Mouse (Mus musculus) liver, embryonic 16.5 days (tissue): ENCODE measurements around the gene Haus7. TPM values are rescaled to one million over a fixed set of nuclear protein-coding genes. Genes with fewer than 3 reads are reported as not detected.

ENCODE experiments used
- ATAC-seq: fragments of 200-750 bp; cut with Nextera tagmentation; 2 replicates; pipeline ENCODE4 v1.8.0; 2017; ENCODE audit warnings: low read depth, mild to moderate bottlenecking, moderate number of reproducible peaks, moderate library complexity
- H3K27ac ChIP-seq: fragments of 300-500 bp; sonication (generic); 2 replicates; pipeline ENCODE4 v1.5.1; 2014; ENCODE audit warnings: mild to moderate bottlenecking, low read length
- H3K27me3 ChIP-seq: fragments of 300-500 bp; sonication (generic); 2 replicates; pipeline ENCODE4 v1.6.1; 2014; ENCODE audit warnings: low read depth, low read length, mixed read lengths; ENCODE audit not compliant: control insufficient read depth, insufficient read depth
- H3K36me3 ChIP-seq: fragments of 300-500 bp; sonication (generic); 2 replicates; pipeline ENCODE4 v1.6.1; 2014; ENCODE audit warnings: mild to moderate bottlenecking; ENCODE audit not compliant: control insufficient read depth, insufficient read depth
- H3K4me1 ChIP-seq: fragments of 300-500 bp; sonication (generic); 2 replicates; pipeline ENCODE4 v1.6.1; 2014; ENCODE audit warnings: low read depth, low read length, mixed read lengths; ENCODE audit not compliant: control insufficient read depth
- H3K4me2 ChIP-seq: fragments of 300-500 bp; sonication (generic); 2 replicates; pipeline ENCODE4 v1.6.1; 2014; ENCODE audit warnings: low read depth, low read length, mixed read lengths
- H3K4me3 ChIP-seq: fragments of 300-500 bp; sonication (generic); 2 replicates; pipeline ENCODE4 v1.5.1; 2014; ENCODE audit warnings: low read depth, mild to moderate bottlenecking, low read length
- H3K9ac ChIP-seq: fragments of 300-500 bp; sonication (generic); 2 replicates; pipeline ENCODE4 v1.6.1; 2014; ENCODE audit warnings: low read depth, low read length
- H3K9me3 ChIP-seq: fragments of 300-500 bp; sonication (generic); replicated peaks from 2 replicates; pipeline ENCODE4 v1.6.1; 2016; ENCODE audit warnings: low read length; ENCODE audit not compliant: control insufficient read depth
- WGBS: fragments of 180-500 bp; shearing (Covaris S2); extraction: QIAGEN DNeasy Blood & Tissue Kit; methylation state at CpG from one replicate; pipeline ENCODE4 v1.1.7; 2014; ENCODE audit not compliant: insufficient replicate concordance; 5-methylcytosine and 5-hydroxymethylcytosine counted together
- polyA plus RNA-seq: library from polyadenylated mRNA; unstranded; fragments of >200 nt; fragmentation: Nextera tagmentation; extraction: Ambion mirVana; gene quantifications from 2 replicates; pipeline ENCODE4 v1.2.1, GENCODE M21; 2015

Gene Haus7
- polyA plus RNA-seq, 1 experiment from 2014 or later: 34.8 TPM

- ATAC-seq: no peak
- Histone ChIP-seq H3K27me3 (peaks cover 5% of the 10 kb centered on the region; the same call in 1 of the 2 replicates), H3K27ac (no peak overlapping the region), H3K9ac (no peak overlapping the region), H3K4me1 (no peaks in the 10 kb centered on the region), H3K4me2 (no peak overlapping the region), H3K9me3 (no peaks in the 10 kb centered on the region), H3K4me3 (peak overlapping the region; percentile 11; the same call in 1 of the 2 replicates), H3K36me3 (no peaks in the 10 kb centered on the region)
- 46% methylated on average over 1 of the region's 1 CpGs for WGBS
Observed at GRCm38 (mm10) chrX:73484076-73484475, 25.2 kb upstream of the Haus7 start.

DNA sequence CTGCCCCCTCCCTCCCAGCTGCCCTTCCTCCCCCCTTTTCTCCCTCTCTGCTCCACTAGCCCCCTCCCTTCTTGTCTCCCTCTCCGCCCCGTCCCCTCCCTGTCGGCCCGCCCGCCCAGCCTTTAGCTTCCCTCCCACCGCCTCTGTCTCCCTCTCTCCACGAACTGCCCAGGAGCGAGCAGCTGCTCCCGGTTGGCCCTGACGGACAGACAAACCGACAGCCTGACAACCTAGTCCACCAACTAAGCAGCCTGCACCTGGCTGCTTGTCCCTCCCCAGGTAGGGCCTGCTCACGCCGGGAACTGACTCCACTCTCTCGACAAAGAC, 24.6 kb upstream of the Haus7 start, which contains the start of gene Bgn:
TSS of gene Bgn (plus strand) at position 119 of the 327 bp plus-strand sequence.
- no peaks in the 10 kb centered on the region for H3K9me3 ChIP-seq
- no peak within 1 kb of the TSS for H3K4me2 ChIP-seq
- H3K9ac ChIP-seq: no peak within 1 kb of the TSS
- no peaks in the 10 kb centered on the region for H3K36me3 ChIP-seq
- H3K27me3 ChIP-seq: peaks cover 5% of the 10 kb centered on the region; the same call in 1 of the 2 replicates
- no peak within 1 kb of the TSS for H3K27ac ChIP-seq
- no peak for ATAC-seq
- peak within 1 kb of the TSS; percentile 11 for H3K4me3 ChIP-seq
- 27% methylated on average over 7 of the region's 14 CpGs for WGBS
- H3K4me1 ChIP-seq: no peaks in the 10 kb centered on the region

DNA sequence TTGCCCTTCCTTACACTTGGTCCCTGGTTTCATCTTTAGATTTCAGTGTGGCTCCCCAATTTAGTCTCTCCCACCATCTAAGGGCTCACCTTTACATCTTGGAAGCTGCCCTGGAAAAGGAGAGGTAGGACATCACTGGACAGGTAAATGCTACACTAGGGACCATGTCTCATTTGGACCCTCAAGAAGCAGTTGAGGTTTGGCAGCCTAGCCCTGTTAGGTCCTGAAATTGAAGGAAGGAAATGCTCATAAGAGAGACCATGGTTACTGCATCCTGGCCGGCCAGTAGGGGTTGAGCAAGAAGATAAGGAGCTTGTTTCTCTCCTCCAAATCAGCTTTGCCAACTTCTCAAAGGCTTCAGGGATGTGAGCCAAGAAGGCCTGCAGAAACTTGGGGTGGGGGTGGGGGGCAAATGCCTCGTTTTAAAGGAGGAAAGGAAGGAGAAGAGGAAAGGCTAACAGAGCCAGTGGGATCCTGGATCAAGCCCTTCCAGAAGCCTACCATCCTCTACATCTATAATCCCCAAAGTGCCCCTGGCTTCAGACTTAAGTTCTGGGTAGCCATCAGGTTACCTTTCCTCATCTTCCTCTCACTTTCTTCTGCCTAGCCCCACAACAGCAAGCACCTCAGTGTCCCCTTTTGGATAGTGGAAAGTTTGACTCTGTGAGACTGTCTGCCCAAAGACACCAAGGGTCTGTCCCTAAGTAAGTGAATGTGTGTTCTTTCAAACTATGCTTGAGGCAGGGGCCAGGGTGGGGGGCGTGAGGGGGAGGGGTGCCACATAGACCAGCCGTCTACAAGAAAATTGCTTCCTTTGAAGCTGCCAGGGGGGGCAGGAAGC, 24.0 kb upstream of the Haus7 start:
- Histone ChIP-seq H3K27ac (no peak overlapping the region), H3K4me2 (no peak overlapping the region), H3K4me1 (no peaks in the 10 kb centered on the region), H3K9ac (no peak overlapping the region), H3K36me3 (no peaks in the 10 kb centered on the region), H3K27me3 (peaks cover 5% of the 10 kb centered on the region; the same call in 1 of the 2 replicates), H3K4me3 (no peak overlapping the region), H3K9me3 (no peaks in the 10 kb centered on the region)
- WGBS: 26% methylated on average over 4 of the region's 4 CpGs
- ATAC-seq: no peak

DNA sequence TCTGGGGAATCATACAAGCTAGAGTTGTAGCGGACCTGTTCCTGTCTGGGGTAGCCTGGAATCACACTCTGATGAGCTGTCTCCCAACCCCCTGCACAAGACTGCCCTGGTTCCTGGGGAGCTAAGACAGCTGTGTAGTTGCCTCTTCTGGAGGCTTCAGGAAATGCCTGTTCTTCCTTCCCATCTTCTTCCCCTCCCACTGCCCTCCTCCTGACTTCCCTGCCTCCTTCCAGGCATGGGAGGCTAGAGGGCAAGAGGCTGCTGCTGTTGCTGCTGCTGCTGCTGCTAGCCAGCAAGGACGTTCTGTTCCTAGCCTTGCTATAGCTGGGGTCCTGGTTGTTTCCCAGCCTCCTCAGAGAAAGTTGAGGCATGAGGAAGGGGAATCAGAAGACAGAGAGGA, 21.5 kb upstream of the Haus7 start:
- 33% methylated on average over 2 of the region's 2 CpGs for WGBS
- H3K36me3 ChIP-seq: no peaks in the 10 kb centered on the region
- no peak overlapping the region for H3K27ac ChIP-seq
- H3K9ac ChIP-seq: no peak overlapping the region
- H3K27me3 ChIP-seq: peaks cover 5% of the 10 kb centered on the region; the same call in 1 of the 2 replicates
- H3K9me3 ChIP-seq: no peaks in the 10 kb centered on the region
- H3K4me2 ChIP-seq: no peak overlapping the region
- no peak overlapping the region for H3K4me3 ChIP-seq
- ATAC-seq: no peak
- peaks cover 2% of the 10 kb centered on the region; the same call in 1 of the 2 replicates for H3K4me1 ChIP-seq

DNA sequence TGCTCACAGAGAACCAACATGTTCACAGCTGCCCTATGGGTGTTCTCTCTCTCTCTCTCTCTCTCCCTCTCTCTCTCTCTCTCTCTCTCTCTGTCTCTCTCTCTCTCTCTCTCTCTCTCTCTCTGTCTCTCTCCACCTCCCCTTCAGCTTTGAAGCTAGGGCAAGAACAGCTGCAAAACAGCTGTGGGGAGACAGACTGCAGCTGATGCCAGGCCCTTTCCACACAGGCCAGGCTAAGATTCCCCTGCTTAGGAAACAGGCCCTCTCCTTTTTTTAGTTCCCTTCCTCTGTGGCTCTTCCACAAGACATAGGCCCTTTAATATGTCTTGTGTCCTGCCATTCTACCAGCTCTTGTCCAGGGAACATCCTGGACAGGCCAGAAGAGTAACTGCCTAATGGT, 20.8 kb upstream of the Haus7 start:
- peaks cover 2% of the 10 kb centered on the region; the same call in 1 of the 2 replicates for H3K4me1 ChIP-seq
- no peak overlapping the region for H3K9ac ChIP-seq
- H3K4me2 ChIP-seq: no peak overlapping the region
- no peaks in the 10 kb centered on the region for H3K9me3 ChIP-seq
- H3K4me3 ChIP-seq: no peak overlapping the region
- no peak for ATAC-seq
- H3K36me3 ChIP-seq: no peaks in the 10 kb centered on the region
- peaks cover 5% of the 10 kb centered on the region; the same call in 1 of the 2 replicates for H3K27me3 ChIP-seq
- no peak overlapping the region for H3K27ac ChIP-seq

GRCm38 (mm10) chrX:73477500-73477899, 18.7 kb upstream of the Haus7 start:
- no peaks in the 10 kb centered on the region for H3K36me3 ChIP-seq
- H3K4me2 ChIP-seq: no peak overlapping the region
- H3K9me3 ChIP-seq: no peaks in the 10 kb centered on the region
- no peaks in the 10 kb centered on the region for H3K27me3 ChIP-seq
- no peak overlapping the region for H3K9ac ChIP-seq
- 54% methylated on average over 2 of the region's 2 CpGs for WGBS
- no peak overlapping the region for H3K4me3 ChIP-seq
- ATAC-seq: no peak
- H3K4me1 ChIP-seq: peaks cover 2% of the 10 kb centered on the region; the same call in 1 of the 2 replicates
- no peak overlapping the region for H3K27ac ChIP-seq

- no peaks in the 10 kb centered on the region for H3K36me3 ChIP-seq
- peaks cover 2% of the 10 kb centered on the region; the same call in 1 of the 2 replicates for H3K4me1 ChIP-seq
- ATAC-seq: peak; percentile 87
- no peak overlapping the region for H3K4me3 ChIP-seq
- H3K4me2 ChIP-seq: no peak overlapping the region
- H3K27me3 ChIP-seq: no peaks in the 10 kb centered on the region
- WGBS: 43% methylated on average over 2 of the region's 2 CpGs
- peak overlapping the region; percentile 57; the same call in 1 of the 2 replicates for H3K27ac ChIP-seq
- no peaks in the 10 kb centered on the region for H3K9me3 ChIP-seq
- H3K9ac ChIP-seq: no peak overlapping the region
Observed at GRCm38 (mm10) chrX:73476621-73477020, 17.8 kb upstream of the Haus7 start.

GRCm38 (mm10) chrX:73475658-73476256, 16.9 kb upstream of the Haus7 start:
- Histone ChIP-seq H3K4me2 (no peak overlapping the region), H3K9me3 (no peaks in the 10 kb centered on the region), H3K4me3 (no peak overlapping the region), H3K9ac (no peak overlapping the region), H3K27ac (peak overlapping the region; percentile 59; the same call in 1 of the 2 replicates), H3K27me3 (no peaks in the 10 kb centered on the region), H3K4me1 (peaks cover 2% of the 10 kb centered on the region; the same call in 1 of the 2 replicates), H3K36me3 (no peaks in the 10 kb centered on the region)
- peak; percentile 20; the same call in 1 of the 2 replicates for ATAC-seq
- WGBS: 54% methylated on average over 1 of the region's 1 CpGs
